Mouse (Mus musculus): ENCODE measurements around the gene Trnau1ap. TPM values are rescaled to one million over a fixed set of nuclear protein-coding genes. Genes with fewer than 3 reads are reported as not detected.
"Not testable (repeated sequence)": the region's sequence is repeated elsewhere in the genome, so short reads cannot be mapped to it uniquely, and the experiment has no call there.

The Trnau1ap gene
- total and polyA plus RNA-seq, 2 experiments from 2014 or later = 55.2 to 56.9 TPM

DNA sequence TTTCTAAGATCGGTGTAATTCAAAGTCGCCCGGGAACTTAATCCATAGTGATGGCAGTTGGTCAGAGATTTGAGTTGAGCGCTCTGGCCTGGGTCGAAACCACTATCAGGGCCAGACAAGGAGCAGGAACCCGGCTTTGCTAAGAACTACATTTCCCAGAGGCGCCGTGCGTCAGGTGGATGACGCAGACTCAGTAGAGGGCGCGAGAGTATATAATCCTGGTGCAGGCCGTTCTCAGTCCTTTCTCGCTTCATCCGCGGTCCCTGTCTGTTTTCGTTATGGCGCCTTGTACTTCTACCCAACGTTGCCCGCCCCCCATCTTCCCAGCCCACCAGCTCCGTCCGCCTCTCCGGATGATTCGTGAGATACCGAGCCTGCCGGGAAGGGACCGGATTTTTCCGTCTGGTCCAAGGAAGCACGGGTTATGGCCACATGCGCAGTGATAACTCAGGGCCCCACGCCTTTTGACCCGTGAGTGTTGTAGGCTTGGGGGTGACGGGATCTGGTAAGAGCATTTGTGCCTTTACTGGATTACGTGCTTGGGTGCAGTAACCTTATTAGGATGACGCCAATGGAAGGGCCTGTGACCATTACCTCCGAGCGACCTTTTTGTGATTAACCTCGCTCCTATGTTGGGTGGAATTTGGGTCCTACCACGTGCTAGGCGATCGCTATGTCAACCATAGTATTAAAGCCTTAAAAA lies 20.8 kb downstream of the Trnau1ap start:
- TF ChIP-seq CTCF (IDR thresholded peaks at IDR 0.05) = no peak; the same call in 1 of the 2 replicates
- H3K27ac ChIP-seq (ENCODE audit: low read depth, low read length) = peak overlapping the region; percentile 95
- peak overlapping the region; percentile 62 for H3K4me2 ChIP-seq (ENCODE audit: low read depth, low read length, poor library complexity, severe bottlenecking)
- ATAC-seq (ENCODE audit: low FRiP score) (peak; percentile 90), DNase-seq (ENCODE audit: low spot score) (peak; percentile 97)
- H3K9ac ChIP-seq (replicated peaks; ENCODE audit: low read length, poor library complexity, severe bottlenecking) = peak overlapping the region; percentile 86
- peak overlapping the region; percentile 62 for H3K4me3 ChIP-seq (ENCODE audit: low read depth, low read length)
- peaks cover 17% of the 10 kb centered on the region for H3K36me3 ChIP-seq (ENCODE audit: insufficient read depth, low read length)
- no peaks in the 10 kb centered on the region; the same call in 1 of the 2 replicates for H3K4me1 ChIP-seq (ENCODE audit: insufficient read depth, low read length)
- under 1% methylated on average over 41 of the region's 41 CpGs for WGBS
- H3K27me3 ChIP-seq (ENCODE audit: insufficient read depth, low read length) = no peaks in the 10 kb centered on the region
- no peaks in the 10 kb centered on the region for H3K9me3 ChIP-seq (ENCODE audit: low read length)

- Histone ChIP-seq H3K27me3 (ENCODE audit: insufficient read depth, low read length) (no peaks in the 10 kb centered on the region), H3K9me3 (ENCODE audit: low read length) (no peaks in the 10 kb centered on the region), H3K4me3 (ENCODE audit: low read depth, low read length) (no peak overlapping the region), H3K4me2 (ENCODE audit: low read depth, low read length, poor library complexity, severe bottlenecking) (no peak overlapping the region), H3K9ac (replicated peaks; ENCODE audit: low read length, poor library complexity, severe bottlenecking) (no peak overlapping the region), H3K27ac (ENCODE audit: low read depth, low read length) (no peak overlapping the region), H3K36me3 (ENCODE audit: insufficient read depth, low read length) (peaks cover 5% of the 10 kb centered on the region; the same call in 1 of the 2 replicates), H3K4me1 (ENCODE audit: insufficient read depth, low read length) (no peaks in the 10 kb centered on the region; the same call in 1 of the 2 replicates)
- no peak for DNase-seq (ENCODE audit: low spot score)
- no peak for ATAC-seq (ENCODE audit: low FRiP score)
- WGBS = 76% methylated on average over 6 of the region's 6 CpGs
- TF ChIP-seq CTCF (IDR thresholded peaks at IDR 0.05) = no peak
Observed at GRCm38 (mm10) chr4:132306004-132306403, 23.3 kb downstream of the Trnau1ap start.

DNA sequence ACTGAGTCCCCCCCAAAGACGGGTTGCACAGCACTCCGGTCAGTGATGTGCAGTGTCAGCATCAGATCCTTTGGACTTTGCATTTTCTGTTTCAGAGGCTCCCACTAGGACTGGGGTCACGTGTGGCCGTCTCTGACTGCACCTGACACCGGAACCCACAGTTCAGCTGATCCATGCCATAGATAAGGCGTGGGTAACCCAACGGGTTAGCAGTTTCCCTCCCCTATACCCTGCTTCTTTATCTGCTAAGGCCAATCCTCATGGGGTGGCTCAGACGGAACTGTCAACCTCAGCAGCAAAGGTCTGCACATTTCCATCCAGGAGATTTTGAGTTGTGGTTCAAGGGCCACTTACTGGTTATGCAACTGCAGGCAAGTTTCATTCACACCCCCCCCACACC lies 24.1 kb downstream of the Trnau1ap start:
- Histone ChIP-seq H3K27me3 (ENCODE audit: insufficient read depth, low read length) (no peaks in the 10 kb centered on the region), H3K4me1 (ENCODE audit: insufficient read depth, low read length) (no peaks in the 10 kb centered on the region; the same call in 1 of the 2 replicates), H3K27ac (ENCODE audit: low read depth, low read length) (no peak overlapping the region), H3K9me3 (ENCODE audit: low read length) (no peaks in the 10 kb centered on the region), H3K9ac (replicated peaks; ENCODE audit: low read length, poor library complexity, severe bottlenecking) (no peak overlapping the region), H3K4me2 (ENCODE audit: low read depth, low read length, poor library complexity, severe bottlenecking) (no peak overlapping the region), H3K4me3 (ENCODE audit: low read depth, low read length) (no peak overlapping the region), H3K36me3 (ENCODE audit: insufficient read depth, low read length) (no peaks in the 10 kb centered on the region; the same call in 1 of the 2 replicates)
- ATAC-seq (ENCODE audit: low FRiP score) (no peak), DNase-seq (ENCODE audit: low spot score) (no peak)
- no peak for TF ChIP-seq CTCF (IDR thresholded peaks at IDR 0.05)
- WGBS = 91% methylated on average over 8 of the region's 8 CpGs

GRCm38 (mm10) chr4:132303484-132303883 lies 25.9 kb downstream of the Trnau1ap start:
- H3K9me3 ChIP-seq (ENCODE audit: low read length); H3K27me3 ChIP-seq (ENCODE audit: insufficient read depth, low read length); H3K4me1 ChIP-seq (ENCODE audit: insufficient read depth, low read length); DNase-seq (ENCODE audit: low spot score); ATAC-seq (ENCODE audit: low FRiP score); H3K36me3 ChIP-seq (ENCODE audit: insufficient read depth, low read length); H3K27ac ChIP-seq (ENCODE audit: low read depth, low read length): not testable (repeated sequence)
- 53% methylated on average over 6 of the region's 6 CpGs for WGBS
- peak overlapping the region; percentile 46 for H3K4me2 ChIP-seq (ENCODE audit: low read depth, low read length, poor library complexity, severe bottlenecking)
- H3K9ac ChIP-seq (replicated peaks; ENCODE audit: low read length, poor library complexity, severe bottlenecking) = peak overlapping the region; percentile 25
- peak overlapping the region; percentile 29 for H3K4me3 ChIP-seq (ENCODE audit: low read depth, low read length)

DNA sequence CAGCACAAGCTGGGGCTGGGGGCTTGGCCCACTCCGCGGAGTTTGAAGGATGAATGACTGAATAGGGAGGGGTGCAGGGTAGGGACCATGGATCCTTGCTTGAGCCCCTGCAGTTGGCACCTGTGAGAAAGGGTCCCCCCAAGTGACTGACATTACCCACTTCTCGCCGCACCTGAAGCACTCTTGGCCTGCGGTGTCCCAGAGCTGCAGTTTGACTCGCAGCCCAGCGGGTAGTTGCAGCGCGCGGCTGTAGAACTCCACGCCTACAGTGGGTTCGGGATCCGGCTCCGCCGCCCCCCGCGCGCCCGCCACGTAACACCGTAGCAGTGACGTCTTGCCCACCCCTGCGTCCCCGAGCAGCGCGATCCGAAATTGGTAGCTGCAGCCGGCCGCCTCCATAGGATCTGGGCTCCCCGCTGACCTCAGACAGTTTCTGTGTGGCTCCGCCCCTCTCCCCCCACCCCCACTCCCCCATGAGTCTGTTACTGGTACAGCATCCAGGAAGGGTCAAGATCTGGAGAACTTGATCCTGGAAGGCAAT lies 26.3 kb downstream of the Trnau1ap start, which contains the start of gene Rab42:
TSS of gene Rab42 (minus strand) at position 447 of the 541 bp plus-strand sequence.
- ATAC-seq (ENCODE audit: low FRiP score) (peak; percentile 83), DNase-seq (ENCODE audit: low spot score) (peak; percentile 63)
- Histone ChIP-seq H3K4me3 (ENCODE audit: low read depth, low read length) (peak within 1 kb of the TSS; percentile 29), H3K36me3 (ENCODE audit: insufficient read depth, low read length) (no peaks in the 10 kb centered on the region), H3K4me2 (ENCODE audit: low read depth, low read length, poor library complexity, severe bottlenecking) (peak within 1 kb of the TSS; percentile 46), H3K9ac (replicated peaks; ENCODE audit: low read length, poor library complexity, severe bottlenecking) (peak within 1 kb of the TSS; percentile 25), H3K27me3 (ENCODE audit: insufficient read depth, low read length) (no peaks in the 10 kb centered on the region), H3K4me1 (ENCODE audit: insufficient read depth, low read length) (no peaks in the 10 kb centered on the region), H3K27ac (ENCODE audit: low read depth, low read length) (peak within 1 kb of the TSS; percentile 14; the same call in 1 of the 2 replicates), H3K9me3 (ENCODE audit: low read length) (no peaks in the 10 kb centered on the region)
- WGBS = 1% methylated on average over 31 of the region's 31 CpGs
- TF ChIP-seq CTCF (IDR thresholded peaks at IDR 0.05) = peak; percentile 25
